Comparison of ENCODE assay signal across 14 mouse cellular contexts in the genomic region with DNA sequence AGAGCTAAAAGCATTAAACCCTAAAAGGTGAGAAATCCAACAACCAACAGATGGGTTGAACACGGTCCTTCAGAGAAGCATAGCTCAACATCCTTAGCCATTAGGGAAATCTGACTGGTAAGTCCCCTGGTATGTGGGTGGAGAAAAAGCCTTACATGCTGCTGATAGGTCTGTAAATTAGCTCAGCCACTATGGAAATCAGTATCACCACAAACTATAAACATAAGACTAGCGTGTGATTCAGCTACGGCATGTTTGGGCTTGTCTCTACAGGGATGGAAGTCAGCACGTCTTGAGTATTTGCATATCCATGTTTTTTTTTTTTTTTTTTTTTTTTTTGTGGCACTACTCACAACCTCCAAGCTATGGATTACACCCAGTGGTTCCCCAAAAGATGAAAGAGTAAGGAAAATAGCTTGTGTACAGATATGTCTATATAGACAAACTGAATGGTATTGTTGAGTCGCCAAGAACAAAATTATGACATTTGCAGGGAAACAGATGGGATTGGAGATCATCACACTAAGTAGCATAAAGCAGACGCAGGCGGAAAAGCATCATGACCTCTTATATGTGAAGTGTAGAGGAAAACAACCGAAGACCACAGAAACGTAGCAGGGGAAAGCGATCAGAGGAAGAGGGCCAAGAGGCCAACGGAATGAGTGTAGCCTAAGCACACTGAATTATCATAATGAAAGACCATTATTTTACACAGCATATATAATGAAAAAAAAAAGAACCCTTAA. TPM values are rescaled to one million over a fixed set of nuclear protein-coding genes. Genes with fewer than 3 reads are reported as not detected.
DNase-seq lines count a peak whose midpoint lies in the region; ATAC-seq and TF ChIP-seq lines count a peak whose summit lies in the region.
"Had no signal": no experiment of that assay in that cellular context is flagged by ENCODE, and none has a peak within 500 bp of the region (broad histone marks: within the 10 kb centered on the region; RNA-seq: fewer than 3 reads in every experiment).

No protein-coding gene starts in this region.

- H3K4me1 ChIP-seq in lung, adult 2 months (ENCODE audit: control insufficient read depth, insufficient read depth, low read length), result no peaks in the 10 kb centered on the region
- H3K4me1 ChIP-seq: embryonic facial prominence, embryonic 15.5 days; kidney, embryonic 15.5 days; midbrain, embryonic 10.5 days; neural tube, embryonic 13.5 days had no signal

- no peak for DNase-seq in lung, adult 2 months
- no peak for DNase-seq in lung, postnatal 10 days
- DNase-seq in CD4-positive, CD25-positive, alpha-beta regulatory T cell, adult 2 months (ENCODE audit: low read depth, low spot score), result peak; percentile 64
- DNase-seq in natural killer cell, adult 2 months (ENCODE audit: low spot score in 2 of 2), result peak; percentile 28 to 30
- no peak for DNase-seq in right cerebral cortex, postnatal 25 days
- DNase-seq in cerebellum, postnatal 36 days, result no peak
- DNase-seq: cerebellum, adult 11 months; forebrain, postnatal 0 days had no signal

- 67% methylated on average over 11 of the region's 11 CpGs for WGBS in lung, adult 2 months

- ATAC-seq in granulocyte monocyte progenitor cell, adult 5-6 weeks (replicated peaks; ENCODE audit: poor library complexity, severe bottlenecking), result peak; percentile 19
- no peak for ATAC-seq in frontal cortex, adult (ENCODE audit: low TSS enrichment)
- ATAC-seq: forebrain, postnatal 0 days had no signal

- no peak for TF ChIP-seq CTCF in lung, adult 2 months (IDR thresholded peaks at IDR 0.05; ENCODE audit: insufficient read depth, low read length)

- peak overlapping the region; percentile 16 for H3K4me3 ChIP-seq in lung, adult 2 months (replicated peaks; ENCODE audit: extremely low read depth, low read depth, low read length)
- H3K4me3 ChIP-seq: embryonic facial prominence, embryonic 15.5 days; kidney, embryonic 15.5 days; midbrain, embryonic 10.5 days; neural tube, embryonic 13.5 days had no signal

- no peak for TF ChIP-seq POLR2A in lung, adult 2 months (IDR thresholded peaks at IDR 0.05; ENCODE audit: borderline replicate concordance, extremely low read depth, low read depth, low read length)

RNA-seq across cellular contexts. Expression of a gene that starts 6.5 kb away (rescaled TPM):
- polyA plus RNA-seq in lung, adult 2 months (2012; rRNA removed), result 10.6 and 16.1 TPM in 2 replicates
- 496 and 560 TPM in 2 replicates for total RNA-seq in granulocyte monocyte progenitor cell, adult 5-6 weeks (2014; fragmentation: Nextera tagmentation)
- total RNA-seq in granulocyte monocyte progenitor cell, adult 5-6 weeks (2017), result 506 and 574 TPM in 2 replicates

RNA-seq across cellular contexts. Expression of a gene that starts 23.5 kb away (rescaled TPM):
- polyA plus RNA-seq in lung, adult 2 months (2012; rRNA removed), result 4.9 and 6.3 TPM in 2 replicates
- total RNA-seq in granulocyte monocyte progenitor cell, adult 5-6 weeks (2014; fragmentation: Nextera tagmentation), result 58.0 and 60.9 TPM in 2 replicates
- total RNA-seq in granulocyte monocyte progenitor cell, adult 5-6 weeks (2017), result 67.6 and 80.2 TPM in 2 replicates

Comparison
In these comparisons a context has a peak if more than half of its experiments do, and no peak if none do; other contexts are left out.
1. DNase-seq: peak in CD4-positive, CD25-positive, alpha-beta regulatory T cell, adult 2 months (single experiment) and natural killer cell, adult 2 months (2 of 2); none in lung, adult 2 months (single experiment), lung, postnatal 10 days (single experiment), right cerebral cortex, postnatal 25 days (single experiment) and cerebellum, postnatal 36 days (0 of 2).